Mouse (Mus musculus): Measurements from ENCODE around the gene 1700010I14Rik. TPM values are rescaled to one million over a fixed set of nuclear protein-coding genes. Genes with fewer than 3 reads are reported as not detected.
A peak's percentile ranks its signal among the peaks of the same experiment; 100 is the strongest.

The 1700010I14Rik gene
- polyA plus RNA-seq, 1 experiment: not detected

DNA sequence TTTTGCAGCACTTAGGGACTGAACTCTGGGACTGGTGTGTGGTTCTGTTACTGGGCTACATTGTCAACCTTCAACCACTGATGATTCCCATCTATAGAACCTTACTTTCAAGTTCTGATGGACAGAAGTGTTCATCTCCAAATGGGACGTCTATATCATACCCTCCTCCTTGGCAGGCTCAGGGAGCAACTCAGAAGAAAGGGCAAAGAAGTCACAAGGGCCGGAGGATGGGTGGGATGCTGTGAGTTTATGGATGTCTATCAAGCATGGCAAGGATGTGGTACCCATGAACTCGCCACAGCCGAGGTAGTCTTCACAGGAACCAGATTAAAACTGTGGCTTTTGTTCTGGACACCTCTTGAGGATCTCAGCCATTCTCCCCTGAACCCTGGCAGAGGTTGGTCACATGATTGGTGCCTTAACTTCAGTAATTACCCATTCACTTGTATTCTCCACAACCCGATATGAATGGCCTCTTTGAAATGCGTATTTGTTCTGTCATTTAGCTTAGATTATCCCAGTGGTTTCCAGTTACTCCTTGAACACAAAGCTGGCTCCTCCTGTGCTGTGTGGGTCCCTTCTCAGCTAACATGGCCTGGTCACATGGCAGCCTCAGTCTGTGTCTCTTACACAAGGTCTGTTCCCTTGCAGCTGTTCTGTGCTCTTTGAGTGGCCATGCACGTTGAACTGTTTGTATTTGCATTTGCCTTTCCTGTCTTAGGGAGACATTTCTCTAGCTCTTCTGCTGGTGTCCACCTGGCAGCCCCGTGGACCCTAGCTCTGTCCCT is 47.6 kb downstream of the 1700010I14Rik start:
- Histone ChIP-seq H3K27me3 (ENCODE audit: control insufficient read depth, insufficient read depth, insufficient read length) (no peaks in the 10 kb centered on the region), H3ac (ENCODE audit: control insufficient read depth, insufficient read length) (no peak overlapping the region), H3K4me2 (ENCODE audit: low read depth) (no peak overlapping the region), H3K4me3 (no peak overlapping the region), H3K36me3 (ENCODE audit: control insufficient read depth, insufficient read depth) (no peaks in the 10 kb centered on the region), H3K79me2 (ENCODE audit: control insufficient read depth, insufficient read depth) (no peaks in the 10 kb centered on the region)
- no peak for TF ChIP-seq MYOG (IDR thresholded peaks at IDR 0.05; ENCODE audit: control insufficient read depth in 1 of 3, insufficient read depth in 1 of 3, insufficient read length in 2 of 3, low read depth in 2 of 3)
- peak in 1 of 3 experiments; percentile 23 for TF ChIP-seq MYOD1 (IDR thresholded peaks at IDR 0.05; ENCODE audit: control insufficient read depth in 1 of 3, insufficient read length in 2 of 3, low read depth in 2 of 3)

- H3K36me3 ChIP-seq (ENCODE audit: control insufficient read depth, insufficient read depth): no peaks in the 10 kb centered on the region
- H3K79me2 ChIP-seq (ENCODE audit: control insufficient read depth, insufficient read depth): no peaks in the 10 kb centered on the region
- no peak overlapping the region for H3K4me3 ChIP-seq
- TF ChIP-seq MAX (IDR thresholded peaks at IDR 0.05; ENCODE audit: low read depth): no peak
- H3K27me3 ChIP-seq (ENCODE audit: control insufficient read depth, insufficient read depth, insufficient read length): no peaks in the 10 kb centered on the region
- H3ac ChIP-seq (ENCODE audit: control insufficient read depth, insufficient read length): no peak overlapping the region
- no peak overlapping the region for H3K4me2 ChIP-seq (ENCODE audit: low read depth)
Measured at GRCm38 (mm10) chr17:9042723-9043122, 54.6 kb downstream of the 1700010I14Rik start.

DNA sequence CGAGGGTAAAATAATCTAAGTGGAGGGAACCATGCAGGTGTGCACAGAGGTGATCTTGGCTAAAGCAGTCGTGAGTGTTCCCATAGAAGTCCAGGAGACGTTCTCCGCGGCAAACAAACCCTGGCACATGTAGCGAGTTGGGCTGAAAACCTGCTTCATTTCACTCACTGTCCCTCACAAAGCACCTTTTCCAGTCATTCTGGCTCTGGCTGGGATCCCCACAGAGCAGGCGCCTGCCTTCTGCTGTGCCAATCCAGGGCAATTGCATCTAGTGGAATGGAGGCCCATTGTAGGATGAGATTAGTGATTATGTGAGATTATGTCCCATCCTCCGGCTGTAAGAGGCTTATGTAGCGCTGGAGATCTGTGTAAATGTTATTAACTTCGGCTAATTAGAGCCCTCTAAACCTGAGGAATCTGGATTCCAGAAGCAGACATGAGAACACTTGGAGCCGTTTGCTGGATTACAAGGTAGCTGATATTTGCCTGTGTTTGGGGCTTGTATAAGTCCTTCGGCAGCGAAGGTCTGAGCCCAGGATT is 64.4 kb downstream of the 1700010I14Rik start:
- H3K4me3 ChIP-seq: no peak overlapping the region
- TF ChIP-seq REST (IDR thresholded peaks at IDR 0.05; ENCODE audit: insufficient read depth, insufficient read length): no peak

GRCm38 (mm10) chr17:9059360-9059932 is 71.3 kb downstream of the 1700010I14Rik start:
- Histone ChIP-seq H3K4me2 (ENCODE audit: low read depth) (no peak overlapping the region), H3K4me3 (no peak overlapping the region), H3K36me3 (ENCODE audit: control insufficient read depth, insufficient read depth) (no peaks in the 10 kb centered on the region), H3K79me2 (ENCODE audit: control insufficient read depth, insufficient read depth) (no peaks in the 10 kb centered on the region), H3ac (ENCODE audit: control insufficient read depth, insufficient read length) (no peak overlapping the region), H3K27me3 (ENCODE audit: control insufficient read depth, insufficient read depth, insufficient read length) (peaks cover 5% of the 10 kb centered on the region)
- no peak for TF ChIP-seq MAX (IDR thresholded peaks at IDR 0.05; ENCODE audit: low read depth)

More for the DNA sequence above, 64.4 kb downstream of the 1700010I14Rik start:
- no peak overlapping the region for H3K4me2 ChIP-seq (ENCODE audit: low read depth)
- H3K79me2 ChIP-seq (ENCODE audit: control insufficient read depth, insufficient read depth): no peaks in the 10 kb centered on the region
- H3ac ChIP-seq (ENCODE audit: control insufficient read depth, insufficient read length): no peak overlapping the region
- H3K27me3 ChIP-seq (ENCODE audit: control insufficient read depth, insufficient read depth, insufficient read length): no peaks in the 10 kb centered on the region
- no peaks in the 10 kb centered on the region for H3K36me3 ChIP-seq (ENCODE audit: control insufficient read depth, insufficient read depth)

Data from myocyte (in vitro differentiated cells).